Mouse (Mus musculus) stomach, postnatal 0 days (tissue): ENCODE measurements around the gene Kif26b. TPM values are rescaled to one million over a fixed set of nuclear protein-coding genes. Genes with fewer than 3 reads are reported as not detected.

Source experiments
- ATAC-seq: fragments of 200-750 bp; cut with Nextera tagmentation; 2 replicates; pipeline ENCODE4 v1.8.0; 2017; ENCODE audit not compliant: low FRiP score, low TSS enrichment
- DNase-seq: peaks from one replicate; pipeline ENCODE4 v3.0.0-alpha.2; 2016; ENCODE audit warnings: low spot score
- H3K27ac ChIP-seq: fragments of 300-500 bp; sonication (generic); replicated peaks from 2 replicates; pipeline ENCODE4 v1.5.1; 2014; ENCODE audit warnings: mild to moderate bottlenecking, control low read depth
- H3K27me3 ChIP-seq: fragments of 300-500 bp; sonication (generic); 2 replicates; pipeline ENCODE4 v1.6.1; 2014; ENCODE audit warnings: low read length; ENCODE audit not compliant: control insufficient read depth, insufficient read depth
- H3K36me3 ChIP-seq: fragments of 300-500 bp; sonication (generic); 2 replicates; pipeline ENCODE4 v1.6.1; 2014; ENCODE audit warnings: low read length, mixed read lengths; ENCODE audit not compliant: control insufficient read depth, insufficient read depth
- H3K4me1 ChIP-seq: fragments of 300-500 bp; sonication (generic); replicated peaks from 2 replicates; pipeline ENCODE4 v1.6.1; 2014; ENCODE audit warnings: antibody characterized with exemption; ENCODE audit not compliant: control insufficient read depth, insufficient read depth
- H3K4me2 ChIP-seq: fragments of 300-500 bp; sonication (generic); replicated peaks from 2 replicates; pipeline ENCODE4 v1.6.1; 2014; ENCODE audit warnings: low read depth, mild to moderate bottlenecking, control low read depth, moderate library complexity
- H3K4me3 ChIP-seq: fragments of 300-500 bp; sonication (generic); 2 replicates; pipeline ENCODE4 v1.5.1; 2014; ENCODE audit warnings: low read depth, low read length, control low read depth
- H3K9ac ChIP-seq: fragments of 300-500 bp; sonication (generic); 2 replicates; pipeline ENCODE4 v1.6.1; 2014; ENCODE audit warnings: mild to moderate bottlenecking, low read length, control low read depth, mixed read lengths
- H3K9me3 ChIP-seq: fragments of 300-500 bp; sonication (generic); 2 replicates; pipeline ENCODE4 v1.6.1; 2016; ENCODE audit warnings: low read length; ENCODE audit not compliant: control insufficient read depth
- CTCF ChIP-seq: IDR thresholded peaks from 2 replicates; pipeline ENCODE4 v1.5.1; 2016; ENCODE audit warnings: antibody characterized with exemption, low read depth, mild to moderate bottlenecking, moderate library complexity
- EP300 ChIP-seq: optimal IDR thresholded peaks from 2 replicates; pipeline ENCODE3; 2016; ENCODE audit warnings: antibody characterized with exemption
- WGBS: fragments of 180-500 bp; shearing (Covaris S2); extraction: QIAGEN DNeasy Blood & Tissue Kit; methylation state at CpG from one replicate; pipeline ENCODE4 v1.1.7; 2014; 5-methylcytosine and 5-hydroxymethylcytosine counted together
- polyA plus RNA-seq: library from polyadenylated mRNA; unstranded; fragments of >200 nt; fragmentation: Nextera tagmentation; extraction: Ambion mirVana; gene quantifications from 2 replicates; pipeline ENCODE4 v1.2.1, GENCODE M21; 2015

Gene Kif26b
- polyA plus RNA-seq, 1 experiment from 2014 or later = 0.69 TPM

- H3K4me2 ChIP-seq = no peak overlapping the region
- H3K27me3 ChIP-seq = no peaks in the 10 kb centered on the region
- H3K9me3 ChIP-seq = no peaks in the 10 kb centered on the region
- TF ChIP-seq CTCF = no peak
- no peak for TF ChIP-seq EP300
- no peaks in the 10 kb centered on the region for H3K4me1 ChIP-seq
- ATAC-seq (no peak), DNase-seq (no peak)
- no peaks in the 10 kb centered on the region for H3K36me3 ChIP-seq
- H3K4me3 ChIP-seq = no peak overlapping the region
- no peak overlapping the region for H3K27ac ChIP-seq
- WGBS = 83% methylated on average over 6 of the region's 6 CpGs
- no peak overlapping the region for H3K9ac ChIP-seq
Measured at GRCm38 (mm10) chr1:178817476-178817875, 288.6 kb downstream of the Kif26b start.

GRCm38 (mm10) chr1:178819060-178819459, 290.1 kb downstream of the Kif26b start:
- Histone ChIP-seq H3K4me3 (no peak overlapping the region), H3K4me2 (no peak overlapping the region), H3K36me3 (no peaks in the 10 kb centered on the region), H3K4me1 (no peaks in the 10 kb centered on the region), H3K27ac (no peak overlapping the region), H3K27me3 (no peaks in the 10 kb centered on the region), H3K9me3 (no peaks in the 10 kb centered on the region), H3K9ac (no peak overlapping the region)
- DNase-seq (no peak), ATAC-seq (no peak)
- WGBS = 80% methylated on average over 7 of the region's 7 CpGs
- TF ChIP-seq CTCF (no peak), EP300 (no peak)

GRCm38 (mm10) chr1:178820079-178820478, 291.2 kb downstream of the Kif26b start:
- TF ChIP-seq CTCF (no peak), EP300 (no peak)

GRCm38 (mm10) chr1:178820556-178821435, 291.9 kb downstream of the Kif26b start:
- Histone ChIP-seq H3K4me3 (no peak overlapping the region), H3K36me3 (no peaks in the 10 kb centered on the region), H3K9me3 (no peaks in the 10 kb centered on the region), H3K4me1 (no peaks in the 10 kb centered on the region), H3K27ac (no peak overlapping the region), H3K4me2 (no peak overlapping the region), H3K27me3 (no peaks in the 10 kb centered on the region), H3K9ac (no peak overlapping the region)
- ATAC-seq = no peak
- DNase-seq = no peak
- WGBS = 85% methylated on average over 14 of the region's 14 CpGs
- no peak for TF ChIP-seq EP300
- no peak for TF ChIP-seq CTCF

More at GRCm38 (mm10) chr1:178820079-178820478, 291.2 kb downstream of the Kif26b start:
- no peak overlapping the region for H3K4me2 ChIP-seq
- no peaks in the 10 kb centered on the region for H3K9me3 ChIP-seq
- no peak overlapping the region for H3K9ac ChIP-seq
- WGBS = 70% methylated on average over 3 of the region's 3 CpGs
- H3K36me3 ChIP-seq = no peaks in the 10 kb centered on the region
- DNase-seq = no peak
- ATAC-seq = no peak
- H3K4me1 ChIP-seq = no peaks in the 10 kb centered on the region
- H3K27me3 ChIP-seq = no peaks in the 10 kb centered on the region
- no peak overlapping the region for H3K27ac ChIP-seq
- no peak overlapping the region for H3K4me3 ChIP-seq

- WGBS = 84% methylated on average over 5 of the region's 5 CpGs
- Histone ChIP-seq H3K4me2 (no peak overlapping the region), H3K9ac (no peak overlapping the region), H3K36me3 (no peaks in the 10 kb centered on the region), H3K27me3 (no peaks in the 10 kb centered on the region), H3K27ac (no peak overlapping the region), H3K4me1 (no peaks in the 10 kb centered on the region), H3K9me3 (no peaks in the 10 kb centered on the region), H3K4me3 (no peak overlapping the region)
- no peak for DNase-seq
- TF ChIP-seq EP300 = no peak
- TF ChIP-seq CTCF = no peak
- no peak for ATAC-seq
Measured at GRCm38 (mm10) chr1:178824871-178825270, 295.9 kb downstream of the Kif26b start.

GRCm38 (mm10) chr1:178827223-178827622, 298.3 kb downstream of the Kif26b start:
- WGBS = 93% methylated on average over 3 of the region's 3 CpGs
- no peaks in the 10 kb centered on the region for H3K4me1 ChIP-seq
- ATAC-seq (no peak), DNase-seq (no peak)
- H3K4me2 ChIP-seq = no peak overlapping the region
- TF ChIP-seq CTCF = no peak
- TF ChIP-seq EP300 = no peak
- no peaks in the 10 kb centered on the region for H3K9me3 ChIP-seq
- no peak overlapping the region for H3K27ac ChIP-seq
- no peaks in the 10 kb centered on the region for H3K27me3 ChIP-seq
- no peak overlapping the region for H3K4me3 ChIP-seq
- no peaks in the 10 kb centered on the region for H3K36me3 ChIP-seq
- no peak overlapping the region for H3K9ac ChIP-seq
